Mouse (Mus musculus) heart, embryonic 13.5 days (tissue): Measurements from ENCODE around the gene Sox5. TPM values are rescaled to one million over a fixed set of nuclear protein-coding genes. Genes with fewer than 3 reads are reported as not detected.

Source experiments
- ATAC-seq: fragments of 200-750 bp; cut with Nextera tagmentation; 2 replicates; pipeline ENCODE4 v1.8.0; 2017; ENCODE audit warnings: moderate TSS enrichment; ENCODE audit not compliant: insufficient number of reproducible peaks, low FRiP score, low TSS enrichment; ENCODE audit errors: extremely low read depth
- H3K27ac ChIP-seq: fragments of 300-500 bp; sonication (generic); replicated peaks from 2 replicates; pipeline ENCODE4 v1.5.1; 2015; ENCODE audit warnings: moderate library complexity, mild to moderate bottlenecking, inconsistent platforms
- H3K27me3 ChIP-seq: fragments of 300-500 bp; sonication (generic); replicated peaks from 2 replicates; pipeline ENCODE4 v1.6.1; 2015; ENCODE audit warnings: mild to moderate bottlenecking, inconsistent platforms
- H3K36me3 ChIP-seq: fragments of 300-500 bp; sonication (generic); 2 replicates; pipeline ENCODE4 v1.6.1; 2015; ENCODE audit warnings: mild to moderate bottlenecking, inconsistent platforms
- H3K4me1 ChIP-seq: fragments of 300-500 bp; sonication (generic); 2 replicates; pipeline ENCODE4 v1.6.1; 2015; ENCODE audit warnings: inconsistent platforms
- H3K4me2 ChIP-seq: fragments of 300-500 bp; sonication (generic); 2 replicates; pipeline ENCODE4 v1.6.1; 2015; ENCODE audit warnings: inconsistent platforms, mild to moderate bottlenecking, moderate library complexity
- H3K4me3 ChIP-seq: fragments of 300-500 bp; sonication (generic); 2 replicates; pipeline ENCODE4 v1.5.1; 2015; ENCODE audit warnings: moderate library complexity, mild to moderate bottlenecking, inconsistent platforms
- H3K9ac ChIP-seq: fragments of 300-500 bp; sonication (generic); 2 replicates; pipeline ENCODE4 v1.6.1; 2015; ENCODE audit warnings: inconsistent platforms, mild to moderate bottlenecking, moderate library complexity
- H3K9me3 ChIP-seq: fragments of 300-500 bp; sonication (generic); 2 replicates; pipeline ENCODE4 v1.6.1; 2016; ENCODE audit warnings: inconsistent platforms
- whole genome bisulfite sequencing: fragments of 180-500 bp; shearing (Covaris S2); methylation state at CpG from one replicate; pipeline ENCODE4 v1.1.7; 2015; ENCODE audit warnings: mixed read lengths; 5-methylcytosine and 5-hydroxymethylcytosine counted together
- polyA plus RNA-seq: library from polyadenylated mRNA; unstranded; fragments of >200 nt; fragmentation: Nextera tagmentation; extraction: Ambion mirVana; gene quantifications from 2 replicates; pipeline ENCODE4 v1.2.1, GENCODE M21; 2015

The Sox5 gene
- polyA plus RNA-seq, 1 experiment from 2014 or later = 12.1 TPM

- 61% methylated on average over 5 of the region's 5 CpGs for WGBS
- no peak overlapping the region for H3K27ac ChIP-seq
These were observed 516.0 kb downstream of the Sox5 start for GRCm38 (mm10) chr6:144265752-144266151.

GRCm38 (mm10) chr6:144265004-144265403 lies 516.8 kb downstream of the Sox5 start:
- Histone ChIP-seq H3K9me3 (no peaks in the 10 kb centered on the region), H3K4me2 (no peak overlapping the region), H3K36me3 (no peaks in the 10 kb centered on the region), H3K4me1 (peaks cover 4% of the 10 kb centered on the region), H3K4me3 (no peak overlapping the region), H3K27ac (no peak overlapping the region), H3K27me3 (0 out of 2 replicates have a peak, but pooled peaks cover 3% of the 10 kb centered on the region), H3K9ac (no peak overlapping the region)
- 67% methylated on average over 7 of the region's 7 CpGs for WGBS
- no peak for ATAC-seq

More at GRCm38 (mm10) chr6:144265752-144266151, 516.0 kb downstream of the Sox5 start:
- Histone ChIP-seq H3K9me3 (no peaks in the 10 kb centered on the region), H3K27me3 (0 out of 2 replicates have a peak, but pooled peaks cover 3% of the 10 kb centered on the region), H3K4me2 (no peak overlapping the region), H3K9ac (no peak overlapping the region), H3K36me3 (no peaks in the 10 kb centered on the region), H3K4me1 (peaks cover 4% of the 10 kb centered on the region), H3K4me3 (no peak overlapping the region)
- no peak for ATAC-seq

GRCm38 (mm10) chr6:144264320-144264915 lies 517.4 kb downstream of the Sox5 start:
- no peaks in the 10 kb centered on the region for H3K9me3 ChIP-seq
- 57% methylated on average over 16 of the region's 16 CpGs for WGBS
- peaks cover 4% of the 10 kb centered on the region for H3K4me1 ChIP-seq
- no peak for ATAC-seq
- 0 out of 2 replicates have a peak, but pooled peaks cover 3% of the 10 kb centered on the region for H3K27me3 ChIP-seq
- no peak overlapping the region for H3K9ac ChIP-seq
- H3K4me3 ChIP-seq = no peak overlapping the region
- 0 out of 2 replicates have a peak overlapping the region, but pooled peaks have one; percentile 10 for H3K4me2 ChIP-seq
- no peaks in the 10 kb centered on the region for H3K36me3 ChIP-seq
- H3K27ac ChIP-seq = no peak overlapping the region

GRCm38 (mm10) chr6:144256500-144256899 lies 525.3 kb downstream of the Sox5 start:
- no peak overlapping the region for H3K9ac ChIP-seq
- no peaks in the 10 kb centered on the region for H3K9me3 ChIP-seq
- H3K4me1 ChIP-seq = peaks cover 7% of the 10 kb centered on the region
- H3K27me3 ChIP-seq = no peaks in the 10 kb centered on the region
- H3K27ac ChIP-seq = no peak overlapping the region
- ATAC-seq = no peak
- peak overlapping the region; percentile 2; the same call in 1 of the 2 replicates for H3K4me2 ChIP-seq
- no peaks in the 10 kb centered on the region for H3K36me3 ChIP-seq
- 65% methylated on average over 8 of the region's 8 CpGs for WGBS
- H3K4me3 ChIP-seq = no peak overlapping the region

GRCm38 (mm10) chr6:144252191-144252718 lies 529.5 kb downstream of the Sox5 start:
- no peak for ATAC-seq
- no peak overlapping the region for H3K4me2 ChIP-seq
- WGBS = 69% methylated on average over 7 of the region's 7 CpGs
- H3K36me3 ChIP-seq = no peaks in the 10 kb centered on the region
- H3K4me3 ChIP-seq = no peak overlapping the region
- H3K9ac ChIP-seq = no peak overlapping the region
- H3K4me1 ChIP-seq = peaks cover 14% of the 10 kb centered on the region
- H3K9me3 ChIP-seq = no peaks in the 10 kb centered on the region
- no peaks in the 10 kb centered on the region for H3K27me3 ChIP-seq
- no peak overlapping the region for H3K27ac ChIP-seq

- no peaks in the 10 kb centered on the region for H3K27me3 ChIP-seq
- WGBS = 59% methylated on average over 18 of the region's 18 CpGs
- no peak for ATAC-seq
- H3K4me3 ChIP-seq = no peak overlapping the region
- H3K4me2 ChIP-seq = no peak overlapping the region
- no peak overlapping the region for H3K9ac ChIP-seq
- no peaks in the 10 kb centered on the region for H3K36me3 ChIP-seq
- no peak overlapping the region for H3K27ac ChIP-seq
- no peaks in the 10 kb centered on the region for H3K9me3 ChIP-seq
- H3K4me1 ChIP-seq = peaks cover 10% of the 10 kb centered on the region
These were observed 530.3 kb downstream of the Sox5 start for GRCm38 (mm10) chr6:144251222-144252170.

- no peak overlapping the region for H3K4me3 ChIP-seq
- H3K27me3 ChIP-seq = no peaks in the 10 kb centered on the region
- H3K27ac ChIP-seq = no peak overlapping the region
- H3K36me3 ChIP-seq = no peaks in the 10 kb centered on the region
- peaks cover 7% of the 10 kb centered on the region for H3K4me1 ChIP-seq
- H3K9ac ChIP-seq = no peak overlapping the region
- 41% methylated on average over 6 of the region's 6 CpGs for WGBS
- no peak for ATAC-seq
- no peaks in the 10 kb centered on the region for H3K9me3 ChIP-seq
- no peak overlapping the region for H3K4me2 ChIP-seq
These were observed 531.1 kb downstream of the Sox5 start for GRCm38 (mm10) chr6:144250625-144251181.

GRCm38 (mm10) chr6:144236581-144236980 lies 545.2 kb downstream of the Sox5 start:
- H3K36me3 ChIP-seq = no peaks in the 10 kb centered on the region
- no peaks in the 10 kb centered on the region for H3K27me3 ChIP-seq
- H3K4me2 ChIP-seq = no peak overlapping the region
- H3K9ac ChIP-seq = no peak overlapping the region
- no peak overlapping the region for H3K27ac ChIP-seq
- no peaks in the 10 kb centered on the region for H3K4me1 ChIP-seq
- no peak for ATAC-seq
- 76% methylated on average over 11 of the region's 11 CpGs for WGBS
- H3K4me3 ChIP-seq = no peak overlapping the region
- peaks cover 1% of the 10 kb centered on the region; the same call in 1 of the 2 replicates for H3K9me3 ChIP-seq

- Histone ChIP-seq H3K27ac (no peak overlapping the region), H3K9me3 (no peaks in the 10 kb centered on the region), H3K36me3 (no peaks in the 10 kb centered on the region), H3K9ac (no peak overlapping the region), H3K27me3 (peaks cover 9% of the 10 kb centered on the region), H3K4me2 (no peak overlapping the region), H3K4me1 (peaks cover 8% of the 10 kb centered on the region; the same call in 1 of the 2 replicates), H3K4me3 (no peak overlapping the region)
- WGBS = 58% methylated on average over 8 of the region's 8 CpGs
- no peak for ATAC-seq
These were observed 577.8 kb downstream of the Sox5 start for GRCm38 (mm10) chr6:144203970-144204369.

GRCm38 (mm10) chr6:144203013-144203412 lies 578.8 kb downstream of the Sox5 start:
- ATAC-seq = no peak
- H3K9ac ChIP-seq = peak overlapping the region; percentile 17; the same call in 1 of the 2 replicates
- peaks cover 9% of the 10 kb centered on the region for H3K27me3 ChIP-seq
- H3K4me3 ChIP-seq = 0 out of 2 replicates have a peak overlapping the region, but pooled peaks have one; percentile 2
- H3K4me1 ChIP-seq = 0 out of 2 replicates have a peak, but pooled peaks cover 3% of the 10 kb centered on the region
- WGBS = 54% methylated on average over 12 of the region's 12 CpGs
- no peaks in the 10 kb centered on the region for H3K9me3 ChIP-seq
- no peaks in the 10 kb centered on the region for H3K36me3 ChIP-seq
- no peak overlapping the region for H3K27ac ChIP-seq
- peak overlapping the region; percentile 39 for H3K4me2 ChIP-seq
